ENCODE assay signal across 17 mouse cellular contexts in the genomic region with DNA sequence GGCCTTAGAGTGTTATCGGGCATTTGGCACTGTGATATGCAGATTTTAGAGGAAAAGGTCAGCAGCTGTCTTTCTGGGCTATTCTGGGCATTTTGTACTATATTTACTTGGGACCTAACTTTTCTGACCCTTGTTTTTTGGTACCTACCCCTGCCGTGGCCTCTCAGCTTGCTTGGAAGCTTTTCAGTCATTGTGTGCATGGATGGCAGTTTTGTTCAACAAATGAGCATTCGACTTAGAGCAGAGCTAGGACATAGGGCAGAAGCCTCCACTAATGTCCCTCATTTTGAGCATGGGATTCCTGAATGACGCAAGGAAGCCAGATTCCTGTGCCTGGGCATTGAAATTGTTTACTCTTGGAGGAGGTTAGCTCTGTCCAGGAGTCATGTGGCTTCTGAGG. TPM values are rescaled to one million over a fixed set of nuclear protein-coding genes. Genes with fewer than 3 reads are reported as not detected.
DNase-seq lines count a peak whose midpoint lies in the region; ATAC-seq and TF ChIP-seq lines count a peak whose summit lies in the region.
"Had no signal": no experiment of that assay in that cellular context is flagged by ENCODE, and none has a peak within 500 bp of the region (broad histone marks: within the 10 kb centered on the region; RNA-seq: fewer than 3 reads in every experiment).

No protein-coding gene starts in this region.

- no peak overlapping the region for H3K4me3 ChIP-seq in heart, embryonic 15.5 days
- no peak overlapping the region for H3K4me3 ChIP-seq in lung, embryonic 14.5 days (ENCODE audit: low read depth, low read length)
- no peak overlapping the region for H3K4me3 ChIP-seq in stomach, embryonic 16.5 days (replicated peaks; ENCODE audit: low read length)
- H3K4me3 ChIP-seq: forebrain, embryonic 10.5 days had no signal

- DNase-seq in adrenal gland, adult 2 months: peak; percentile 32
- no peak for DNase-seq in adrenal gland, adult 8-10 months
- no peak for DNase-seq in heart, postnatal 10 days
- peak; percentile 40 for DNase-seq in lung, embryonic 14.5 days
- DNase-seq in lung, adult 18-20 months: no peak
- no peak for DNase-seq in cerebellum, adult 8-10 months
- DNase-seq: adrenal gland, postnatal 10 days; cerebellum, adult 9-11 months; lung, postnatal 4 days; midbrain, embryonic 14.5 days; thymus, postnatal 36 days had no signal

- 45% methylated on average over 4 of the region's 4 CpGs for WGBS in heart, embryonic 15.5 days
- 41% methylated on average over 4 of the region's 4 CpGs for WGBS in lung, embryonic 14.5 days
- WGBS in stomach, embryonic 16.5 days: 38% methylated on average over 4 of the region's 4 CpGs

- H3K4me1 ChIP-seq in heart, embryonic 15.5 days (replicated peaks): peaks cover 51% of the 10 kb centered on the region
- H3K4me1 ChIP-seq in lung, embryonic 14.5 days (ENCODE audit: insufficient read depth): 0 out of 2 replicates have a peak, but pooled peaks cover 12% of the 10 kb centered on the region
- H3K4me1 ChIP-seq in stomach, embryonic 16.5 days (ENCODE audit: control insufficient read depth, insufficient read depth, low read length): peaks cover 23% of the 10 kb centered on the region; the same call in 1 of the 2 replicates

- H3K27me3 ChIP-seq in heart, embryonic 15.5 days: no peaks in the 10 kb centered on the region
- no peaks in the 10 kb centered on the region for H3K27me3 ChIP-seq in lung, embryonic 14.5 days (ENCODE audit: insufficient read depth, low read length)
- no peaks in the 10 kb centered on the region for H3K27me3 ChIP-seq in stomach, embryonic 16.5 days (ENCODE audit: control insufficient read depth, insufficient read depth, low read length)

- intact Hi-C loops in heart, postnatal 10 days (cut with DNase I): no loop called here

- no peak overlapping the region for H3K4me2 ChIP-seq in heart, embryonic 15.5 days
- no peak overlapping the region for H3K4me2 ChIP-seq in lung, embryonic 14.5 days
- no peak overlapping the region for H3K4me2 ChIP-seq in stomach, embryonic 16.5 days (ENCODE audit: low read depth, low read length)

- TF ChIP-seq CTCF in lung, embryonic 14.5 days (IDR thresholded peaks at IDR 0.05; ENCODE audit: low read depth): no peak

- H3K9ac ChIP-seq in heart, embryonic 15.5 days: no peak overlapping the region
- H3K9ac ChIP-seq in lung, embryonic 14.5 days: no peak overlapping the region
- no peak overlapping the region for H3K9ac ChIP-seq in stomach, embryonic 16.5 days (ENCODE audit: low read length)

- H3K9me3 ChIP-seq in heart, embryonic 15.5 days (replicated peaks): no peaks in the 10 kb centered on the region
- no peaks in the 10 kb centered on the region for H3K9me3 ChIP-seq in lung, embryonic 14.5 days (ENCODE audit: low read depth, low read length)
- H3K9me3 ChIP-seq in stomach, embryonic 16.5 days (replicated peaks; ENCODE audit: control insufficient read depth, low read length): no peaks in the 10 kb centered on the region
- H3K9me3 ChIP-seq: forebrain, embryonic 10.5 days had no signal

- no peak for ATAC-seq in heart, embryonic 15.5 days (replicated peaks; ENCODE audit: insufficient number of reproducible peaks, insufficient read depth, low FRiP score, low read depth)
- ATAC-seq in lung, embryonic 14.5 days (ENCODE audit: insufficient read depth): peak; percentile 41; the same call in 1 of the 2 replicates
- ATAC-seq in stomach, embryonic 16.5 days (ENCODE audit: insufficient read depth, low FRiP score): no peak
- ATAC-seq: hindbrain, postnatal 0 days had no signal

- peak overlapping the region; percentile 45 for H3K27ac ChIP-seq in heart, embryonic 15.5 days
- H3K27ac ChIP-seq in lung, embryonic 14.5 days (ENCODE audit: low read depth): peak overlapping the region; percentile 39; the same call in 1 of the 2 replicates
- H3K27ac ChIP-seq in stomach, embryonic 16.5 days (ENCODE audit: low read length): peak overlapping the region; percentile 8
- H3K27ac ChIP-seq: forebrain, embryonic 10.5 days; hindbrain, postnatal 0 days had no signal

- H3K36me3 ChIP-seq in heart, embryonic 15.5 days: no peaks in the 10 kb centered on the region
- H3K36me3 ChIP-seq in lung, embryonic 14.5 days (ENCODE audit: insufficient read depth): peaks cover 3% of the 10 kb centered on the region; the same call in 1 of the 2 replicates
- H3K36me3 ChIP-seq in stomach, embryonic 16.5 days (ENCODE audit: control insufficient read depth, insufficient read depth, low read length): no peaks in the 10 kb centered on the region

RNA-seq across cellular contexts. Expression of a gene that starts 9.4 kb away (rescaled TPM):
- total RNA-seq in adrenal gland, adult 2 months (2021): not detected
- polyA plus RNA-seq in adrenal gland, adult 2 months (2012; rRNA removed): not detected in 2 replicates
- total RNA-seq in adrenal gland, adult 8-10 months (2022): not detected
- polyA plus RNA-seq in heart, embryonic 15.5 days (2015; fragmentation: Nextera tagmentation; extraction: Ambion mirVana): 0.10 and 0.11 TPM in 2 replicates
- not detected for total RNA-seq in heart, postnatal 10 days (2021)
- 0.21 and 0.39 TPM in 2 replicates for polyA plus RNA-seq in lung, embryonic 14.5 days (2014; fragmentation: Nextera tagmentation; extraction: Ambion mirVana)
- 0.14 and 0.21 TPM in 2 replicates for polyA plus RNA-seq in stomach, embryonic 16.5 days (2015; fragmentation: Nextera tagmentation; extraction: Ambion mirVana)
- total RNA-seq: adrenal gland, postnatal 10 days; hindbrain, postnatal 0 days had no signal
- polyA plus RNA-seq: hindbrain, postnatal 0 days; large intestine, adult 2 months; limb, embryonic 11.5 days; midbrain, embryonic 14.5 days had no signal

RNA-seq across cellular contexts. Expression of a gene that starts 56.5 kb away (rescaled TPM):
- total RNA-seq in adrenal gland, adult 2 months (2021): 10 to 100 TPM; 78.9 to 99.7 TPM
- polyA plus RNA-seq in adrenal gland, adult 2 months (2012; rRNA removed): 10.8 and 12.9 TPM in 2 replicates
- total RNA-seq in adrenal gland, adult 8-10 months (2022): 100 to 1,000 TPM in 2 of 4 experiments, 10 to 100 TPM in 2; 80.0 to 138 (median 105) TPM
- polyA plus RNA-seq in heart, embryonic 15.5 days (2015; fragmentation: Nextera tagmentation; extraction: Ambion mirVana): 50.5 and 50.8 TPM in 2 replicates
- 100 to 1,000 TPM in 1 of 2 experiments, 10 to 100 TPM in 1; 78.5 to 106 TPM for total RNA-seq in heart, postnatal 10 days (2021)
- polyA plus RNA-seq in lung, embryonic 14.5 days (2014; fragmentation: Nextera tagmentation; extraction: Ambion mirVana): 52.5 and 56.8 TPM in 2 replicates
- polyA plus RNA-seq in stomach, embryonic 16.5 days (2015; fragmentation: Nextera tagmentation; extraction: Ambion mirVana): 51.4 and 53.4 TPM in 2 replicates

Comparison
In these comparisons a context has a peak if more than half of its experiments do, and no peak if none do; other contexts are left out.
1. DNase-seq: peak in adrenal gland, adult 2 months (single experiment) and lung, embryonic 14.5 days (single experiment); none in adrenal gland, adult 8-10 months (single experiment), heart, postnatal 10 days (0 of 2), lung, adult 18-20 months (0 of 2) and cerebellum, adult 8-10 months (single experiment).
2. Peak in every context shown above with its lines, with median percentiles within 50 percentile points of each other: H3K27ac ChIP-seq.